Mouse (Mus musculus): ENCODE measurements at regions not wholly inside any gene's neighbourhood (a gene's known extent, or its start where the extent isn't known, plus 50 kb on each side); places are given as distances from the start of the nearest gene placed in this dataset.

DNA sequence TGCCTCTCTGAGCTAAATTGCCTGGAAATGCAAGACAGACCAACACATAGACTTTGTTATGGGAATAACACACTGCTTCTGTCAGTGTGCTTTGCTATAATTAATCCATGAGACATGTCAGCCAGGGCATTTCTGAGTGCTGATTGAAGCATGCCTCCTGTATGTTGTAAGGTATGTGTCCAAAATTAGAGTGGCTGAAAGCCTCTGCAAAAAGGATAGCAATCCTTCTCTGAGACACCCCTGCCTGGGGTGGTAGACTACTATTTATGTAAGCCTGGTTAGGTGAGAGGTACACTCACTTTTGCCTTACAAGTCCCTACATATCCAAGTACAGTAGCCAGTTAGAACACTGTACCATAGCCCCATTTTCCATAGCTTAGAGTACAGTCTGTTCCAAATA lies 193.3 kb upstream of the Egflam start:
- Histone ChIP-seq H3K4me2 (replicated peaks) (no peak overlapping the region), H3K9ac (replicated peaks) (no peak overlapping the region), H3K4me3 (replicated peaks) (no peak overlapping the region), H3K27me3 (no peaks in the 10 kb centered on the region), H3K36me3 (no peaks in the 10 kb centered on the region), H3K4me1 (replicated peaks) (no peaks in the 10 kb centered on the region), H3K9me3 (no peaks in the 10 kb centered on the region), H3K27ac (no peak overlapping the region)
- no peak for ATAC-seq

DNA sequence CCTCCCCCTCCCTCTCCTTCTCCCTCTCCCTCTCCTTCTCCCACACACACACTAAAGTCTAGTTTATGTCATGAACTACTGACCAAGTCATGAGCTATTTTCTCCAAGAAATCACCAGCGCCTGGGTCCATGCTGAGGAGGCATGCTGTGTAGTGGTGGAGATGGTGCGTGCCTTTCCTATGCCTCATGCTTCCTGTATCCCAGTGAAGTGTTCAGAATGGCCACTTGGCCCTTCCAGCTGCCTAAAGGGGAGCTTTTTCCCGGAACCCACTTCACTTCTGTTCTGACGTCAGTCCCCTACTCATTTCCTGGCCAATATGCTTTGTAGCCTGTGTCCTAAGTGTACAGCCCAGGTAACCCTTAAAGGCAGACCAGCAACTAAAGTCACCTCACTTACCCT lies 199.1 kb upstream of the Egflam start:
- ATAC-seq = no peak
- WGBS = 87% methylated on average over 4 of the region's 4 CpGs
- Histone ChIP-seq H3K9ac (replicated peaks) (no peak overlapping the region), H3K27me3 (no peaks in the 10 kb centered on the region), H3K36me3 (no peaks in the 10 kb centered on the region), H3K9me3 (no peaks in the 10 kb centered on the region), H3K4me3 (replicated peaks) (no peak overlapping the region), H3K4me1 (replicated peaks) (no peaks in the 10 kb centered on the region), H3K4me2 (replicated peaks) (no peak overlapping the region), H3K27ac (no peak overlapping the region)

DNA sequence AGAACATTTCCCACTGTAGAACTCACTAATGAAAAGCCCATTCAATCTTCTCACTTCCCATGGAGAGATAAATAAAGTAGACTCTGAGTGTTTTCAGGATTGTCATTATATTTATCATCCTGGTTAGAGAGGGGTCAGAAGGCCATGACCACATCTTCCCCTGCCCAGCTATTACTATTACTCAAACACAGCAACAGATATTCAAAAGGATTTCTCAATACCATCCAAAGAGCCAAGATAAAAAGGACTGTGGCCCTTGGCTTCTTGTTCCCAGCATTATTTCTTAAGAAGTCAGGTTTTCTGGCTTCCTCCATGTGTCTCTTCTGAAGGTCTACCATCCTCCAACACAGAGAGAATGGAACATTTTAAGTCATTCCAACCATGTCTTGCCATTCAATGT lies 199.6 kb upstream of the Egflam start:
- ATAC-seq = no peak
- no peak overlapping the region for H3K4me3 ChIP-seq (replicated peaks)
- H3K4me1 ChIP-seq (replicated peaks) = no peaks in the 10 kb centered on the region
- no peaks in the 10 kb centered on the region for H3K36me3 ChIP-seq
- H3K27ac ChIP-seq = no peak overlapping the region
- no peaks in the 10 kb centered on the region for H3K9me3 ChIP-seq
- H3K27me3 ChIP-seq = no peaks in the 10 kb centered on the region
- H3K4me2 ChIP-seq (replicated peaks) = no peak overlapping the region
- no peak overlapping the region for H3K9ac ChIP-seq (replicated peaks)

DNA sequence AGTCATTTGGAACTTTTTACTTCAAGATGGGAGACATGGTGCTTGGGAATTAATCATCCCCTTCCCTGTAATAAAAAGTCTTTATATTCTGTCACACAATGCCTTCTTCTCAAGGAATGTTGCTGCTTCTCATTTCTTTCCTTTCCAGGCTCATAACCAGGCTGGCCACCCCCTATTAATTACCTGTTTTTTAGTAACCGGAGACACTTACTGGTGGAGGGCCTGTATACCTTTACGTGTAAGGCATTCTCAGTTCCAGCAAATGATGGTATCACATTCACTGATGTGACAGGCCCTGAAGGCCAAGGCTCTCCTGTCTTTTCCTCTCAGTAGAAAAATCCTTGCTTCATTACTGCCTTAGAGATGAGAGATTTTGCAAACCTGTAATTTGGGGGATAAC lies 203.3 kb upstream of the Egflam start:
- Histone ChIP-seq H3K4me1 (replicated peaks) (no peaks in the 10 kb centered on the region), H3K4me3 (replicated peaks) (no peak overlapping the region), H3K4me2 (replicated peaks) (no peak overlapping the region), H3K36me3 (no peaks in the 10 kb centered on the region), H3K9me3 (no peaks in the 10 kb centered on the region), H3K9ac (replicated peaks) (no peak overlapping the region), H3K27me3 (no peaks in the 10 kb centered on the region), H3K27ac (no peak overlapping the region)
- 90% methylated on average over 2 of the region's 2 CpGs for WGBS
- no peak for ATAC-seq

DNA sequence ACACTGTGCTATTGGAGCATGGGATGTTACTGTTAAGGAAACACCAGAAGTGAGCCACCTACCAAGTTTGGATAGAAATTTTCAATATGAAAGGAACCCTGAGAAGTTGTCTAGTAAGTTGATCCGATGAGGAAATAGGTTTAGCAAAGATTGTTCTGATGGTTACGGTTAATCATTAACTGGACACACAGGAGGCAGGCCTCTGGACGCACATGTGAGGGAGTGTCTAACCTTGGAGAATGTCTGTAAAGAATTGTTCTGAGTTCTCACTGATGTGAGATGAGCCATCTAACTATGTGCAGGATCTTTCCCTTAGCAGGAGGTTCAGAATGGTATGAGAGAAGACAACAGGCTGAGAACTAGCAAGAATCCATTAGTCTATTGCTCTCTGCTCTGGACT lies 205.8 kb upstream of the Gdnf start:
- Histone ChIP-seq H3K36me3 (no peaks in the 10 kb centered on the region), H3K4me3 (replicated peaks) (no peak overlapping the region)
- no peak for ATAC-seq

DNA sequence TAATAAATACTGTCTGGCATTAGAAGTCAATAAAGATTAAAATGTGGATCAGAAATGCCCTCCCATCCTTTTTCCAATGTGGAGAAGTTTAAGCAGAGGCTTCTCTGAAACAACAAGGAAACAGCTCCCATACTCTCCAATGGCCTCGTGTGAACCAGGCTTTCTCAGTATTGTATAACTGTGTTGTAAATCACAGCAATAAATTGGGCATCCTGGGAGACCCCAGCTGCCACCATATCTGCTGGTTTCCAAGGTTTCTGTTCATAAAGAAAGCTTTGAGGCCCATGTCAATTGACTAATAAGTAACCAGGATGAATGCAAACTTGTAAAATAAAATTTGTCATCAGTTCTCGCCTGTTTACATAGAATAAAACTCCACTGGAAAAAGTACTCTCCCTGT lies 192.7 kb upstream of the Gdnf start:
- Histone ChIP-seq H3K27me3 (no peaks in the 10 kb centered on the region), H3K4me2 (replicated peaks) (no peak overlapping the region), H3K36me3 (no peaks in the 10 kb centered on the region), H3K4me1 (replicated peaks) (no peaks in the 10 kb centered on the region), H3K4me3 (replicated peaks) (no peak overlapping the region), H3K27ac (no peak overlapping the region), H3K9me3 (no peaks in the 10 kb centered on the region), H3K9ac (replicated peaks) (no peak overlapping the region)
- WGBS = 79% methylated on average over 2 of the region's 2 CpGs
- ATAC-seq = no peak

More for the DNA sequence above, 205.8 kb upstream of the Gdnf start:
- Histone ChIP-seq H3K27me3 (no peaks in the 10 kb centered on the region), H3K27ac (no peak overlapping the region), H3K9me3 (no peaks in the 10 kb centered on the region), H3K4me2 (replicated peaks) (no peak overlapping the region), H3K9ac (replicated peaks) (no peak overlapping the region), H3K4me1 (replicated peaks) (no peaks in the 10 kb centered on the region)
- 90% methylated on average over 3 of the region's 3 CpGs for WGBS

DNA sequence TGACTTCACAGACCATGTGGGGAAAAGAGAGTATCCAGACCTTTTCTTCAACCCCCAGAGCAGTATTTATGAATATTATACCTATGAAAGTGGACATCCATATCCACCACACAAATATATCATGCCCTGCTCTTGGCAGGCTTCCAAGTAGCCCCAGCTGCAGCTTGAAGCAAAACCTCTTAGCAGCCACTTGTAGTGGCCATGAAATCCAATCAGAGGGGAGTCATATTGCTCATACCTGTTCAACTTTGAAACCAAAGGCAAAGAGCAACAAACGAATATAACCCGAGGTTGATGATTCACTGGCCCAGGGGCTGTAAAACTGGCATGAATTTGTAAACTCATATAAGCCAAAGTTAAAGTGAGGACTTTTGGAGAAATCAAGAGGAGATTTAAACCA lies 187.6 kb upstream of the Gdnf start:
- ATAC-seq = no peak
- H3K36me3 ChIP-seq = no peaks in the 10 kb centered on the region
- H3K27me3 ChIP-seq = no peaks in the 10 kb centered on the region
- no peak overlapping the region for H3K9ac ChIP-seq (replicated peaks)
- H3K4me1 ChIP-seq (replicated peaks) = no peaks in the 10 kb centered on the region
- H3K9me3 ChIP-seq = no peaks in the 10 kb centered on the region
- H3K4me3 ChIP-seq (replicated peaks) = no peak overlapping the region
- H3K4me2 ChIP-seq (replicated peaks) = no peak overlapping the region
- WGBS = 92% methylated on average over 2 of the region's 2 CpGs
- H3K27ac ChIP-seq = no peak overlapping the region

DNA sequence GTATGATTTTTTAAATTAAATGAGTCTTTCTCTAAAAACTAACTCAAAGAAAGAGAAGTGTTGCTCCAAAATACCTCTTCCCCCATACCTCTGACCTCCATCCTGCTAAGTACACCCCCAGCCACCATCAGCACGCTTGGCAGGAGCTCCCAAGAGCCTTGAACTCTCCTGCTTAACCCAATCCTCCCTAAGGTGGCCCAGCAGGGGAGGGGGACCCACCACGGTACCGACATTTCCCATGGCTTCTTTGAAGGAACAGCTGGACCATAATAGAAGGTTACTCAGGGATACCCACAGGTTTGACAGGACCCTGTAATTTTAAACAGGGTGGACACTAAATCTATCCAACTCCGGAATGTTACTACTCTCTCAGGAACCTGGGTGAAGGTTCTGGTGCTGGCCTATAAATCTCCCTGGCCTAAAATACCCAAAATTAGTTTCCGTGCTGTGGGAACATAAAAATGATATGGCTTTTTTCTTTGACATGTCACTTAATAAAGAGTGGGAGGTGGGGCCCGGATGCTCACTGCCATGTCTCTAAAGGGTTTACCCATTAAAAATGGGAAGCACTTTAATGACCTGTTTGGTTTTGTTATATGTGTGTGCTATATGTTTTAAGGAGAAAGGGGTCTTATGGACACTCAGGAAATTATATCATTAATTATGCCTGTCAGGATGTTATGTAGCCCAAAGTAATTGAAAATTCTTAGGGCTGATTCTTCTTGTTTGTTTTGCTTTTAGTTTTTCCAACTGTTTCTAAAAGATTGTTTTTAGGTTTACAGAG lies 185.8 kb upstream of the Gdnf start:
- ATAC-seq = no peak
- H3K4me2 ChIP-seq (replicated peaks) = no peak overlapping the region
- H3K27ac ChIP-seq = no peak overlapping the region
- H3K27me3 ChIP-seq = no peaks in the 10 kb centered on the region
- no peaks in the 10 kb centered on the region for H3K4me1 ChIP-seq (replicated peaks)
- H3K9me3 ChIP-seq = no peaks in the 10 kb centered on the region
- H3K4me3 ChIP-seq (replicated peaks) = no peak overlapping the region
- H3K9ac ChIP-seq (replicated peaks) = no peak overlapping the region
- H3K36me3 ChIP-seq = no peaks in the 10 kb centered on the region
- WGBS = 78% methylated on average over 6 of the region's 6 CpGs

DNA sequence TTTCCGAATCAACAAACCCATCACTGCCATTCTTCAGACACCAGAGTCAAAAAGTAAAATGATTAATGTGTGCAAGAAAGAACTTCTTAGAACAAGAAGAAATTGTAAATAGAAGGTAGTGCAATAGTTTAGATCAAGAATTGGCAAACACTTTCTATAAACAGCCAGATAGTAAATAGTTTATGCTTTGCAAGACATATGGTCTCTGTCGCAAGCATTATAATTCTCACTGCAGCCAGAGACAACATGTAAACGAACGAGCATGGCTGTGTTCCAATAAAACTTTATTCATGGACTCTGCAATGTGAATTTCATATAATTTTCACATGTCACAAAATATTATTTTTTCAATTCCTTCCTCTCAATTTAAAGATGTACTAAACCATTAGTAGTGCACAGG lies 180.8 kb upstream of the Gdnf start:
- H3K9me3 ChIP-seq = no peaks in the 10 kb centered on the region; the same call in 1 of the 2 replicates
- H3K27ac ChIP-seq = no peak overlapping the region
- H3K4me1 ChIP-seq (replicated peaks) = no peaks in the 10 kb centered on the region
- no peak overlapping the region for H3K9ac ChIP-seq (replicated peaks)
- no peak overlapping the region for H3K4me3 ChIP-seq (replicated peaks)
- H3K36me3 ChIP-seq = no peaks in the 10 kb centered on the region
- WGBS = 93% methylated on average over 4 of the region's 4 CpGs
- no peaks in the 10 kb centered on the region for H3K27me3 ChIP-seq
- no peak overlapping the region for H3K4me2 ChIP-seq (replicated peaks)
- ATAC-seq = no peak

DNA sequence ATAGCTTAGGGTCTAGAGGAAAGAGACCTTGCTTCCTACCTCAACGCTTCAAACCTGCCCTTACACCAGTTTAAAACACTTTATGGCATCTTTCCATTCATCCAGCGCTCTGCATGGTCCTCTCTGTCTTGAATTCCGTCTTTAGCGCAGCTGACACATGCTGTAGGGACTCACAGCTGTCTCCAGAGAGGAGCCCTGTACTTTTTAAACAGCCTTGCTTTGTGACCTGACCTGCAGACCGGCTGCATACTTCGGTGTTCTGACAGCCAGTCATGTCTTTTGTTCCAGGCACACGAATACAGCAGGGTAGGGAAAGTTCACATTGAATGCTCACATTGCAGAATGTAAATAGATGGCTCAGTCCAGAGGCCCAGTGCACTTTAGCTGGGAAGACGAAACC lies 175.4 kb upstream of the Gdnf start:
- ATAC-seq = no peak

DNA sequence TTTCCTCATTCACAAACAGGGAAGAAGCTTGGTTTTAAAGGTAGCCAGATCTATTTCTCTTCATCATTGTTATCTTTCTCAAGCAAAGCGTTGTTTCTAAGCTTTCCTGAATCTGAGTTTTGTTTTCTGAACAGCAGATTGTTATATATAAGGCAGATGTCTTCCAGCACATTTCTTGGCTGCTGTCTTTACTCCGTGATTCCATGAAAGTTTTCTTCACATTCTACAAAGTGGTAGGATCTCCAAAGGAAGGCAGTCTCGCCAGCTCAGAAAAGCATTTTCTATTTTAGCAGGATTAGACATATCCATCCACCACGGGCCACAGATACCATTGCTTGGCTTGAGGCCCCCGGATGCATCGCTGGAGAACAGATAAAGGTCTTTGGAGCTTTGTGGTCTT lies 171.2 kb upstream of the Gdnf start:
- no peaks in the 10 kb centered on the region for H3K36me3 ChIP-seq
- ATAC-seq = no peak
- H3K27me3 ChIP-seq = no peaks in the 10 kb centered on the region
- WGBS = 78% methylated on average over 6 of the region's 6 CpGs
- H3K4me2 ChIP-seq (replicated peaks) = no peak overlapping the region
- no peak overlapping the region for H3K4me3 ChIP-seq (replicated peaks)
- no peak overlapping the region for H3K27ac ChIP-seq
- 0 out of 2 replicates have a peak, but pooled peaks cover 2% of the 10 kb centered on the region for H3K4me1 ChIP-seq (replicated peaks)
- H3K9me3 ChIP-seq = no peaks in the 10 kb centered on the region
- no peak overlapping the region for H3K9ac ChIP-seq (replicated peaks)

More for the DNA sequence above, 175.4 kb upstream of the Gdnf start:
- 55% methylated on average over 8 of the region's 8 CpGs for WGBS
- H3K9me3 ChIP-seq = no peaks in the 10 kb centered on the region; the same call in 1 of the 2 replicates
- no peaks in the 10 kb centered on the region for H3K4me1 ChIP-seq (replicated peaks)
- no peak overlapping the region for H3K9ac ChIP-seq (replicated peaks)
- H3K27me3 ChIP-seq = no peaks in the 10 kb centered on the region
- no peak overlapping the region for H3K4me3 ChIP-seq (replicated peaks)
- H3K27ac ChIP-seq = no peak overlapping the region
- no peak overlapping the region for H3K4me2 ChIP-seq (replicated peaks)
- no peaks in the 10 kb centered on the region for H3K36me3 ChIP-seq

DNA sequence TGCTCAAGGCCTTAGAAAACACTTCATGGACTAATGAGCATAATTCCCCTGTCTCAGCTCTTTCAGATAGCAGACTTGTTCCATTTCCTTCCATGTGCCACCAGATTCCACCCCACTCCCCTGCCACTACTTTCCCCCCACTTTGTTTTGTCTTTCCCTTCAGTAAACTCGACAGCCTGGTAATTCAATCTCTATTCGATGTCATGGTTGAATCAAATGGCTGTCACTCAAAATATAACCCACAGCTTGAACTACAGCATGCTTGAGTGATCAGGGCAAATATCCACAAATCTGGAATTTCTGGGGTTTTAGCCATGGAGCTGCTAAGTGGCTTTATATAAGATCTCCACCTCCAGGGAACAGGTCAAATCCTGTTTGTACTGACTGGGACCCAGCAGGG lies 168.6 kb upstream of the Gdnf start:
- Histone ChIP-seq H3K27ac (no peak overlapping the region), H3K9me3 (no peaks in the 10 kb centered on the region), H3K36me3 (no peaks in the 10 kb centered on the region), H3K4me1 (replicated peaks) (0 out of 2 replicates have a peak, but pooled peaks cover 2% of the 10 kb centered on the region), H3K9ac (replicated peaks) (no peak overlapping the region), H3K4me2 (replicated peaks) (no peak overlapping the region), H3K27me3 (no peaks in the 10 kb centered on the region), H3K4me3 (replicated peaks) (no peak overlapping the region)
- no peak for ATAC-seq
- WGBS = 23% methylated on average over 2 of the region's 2 CpGs

DNA sequence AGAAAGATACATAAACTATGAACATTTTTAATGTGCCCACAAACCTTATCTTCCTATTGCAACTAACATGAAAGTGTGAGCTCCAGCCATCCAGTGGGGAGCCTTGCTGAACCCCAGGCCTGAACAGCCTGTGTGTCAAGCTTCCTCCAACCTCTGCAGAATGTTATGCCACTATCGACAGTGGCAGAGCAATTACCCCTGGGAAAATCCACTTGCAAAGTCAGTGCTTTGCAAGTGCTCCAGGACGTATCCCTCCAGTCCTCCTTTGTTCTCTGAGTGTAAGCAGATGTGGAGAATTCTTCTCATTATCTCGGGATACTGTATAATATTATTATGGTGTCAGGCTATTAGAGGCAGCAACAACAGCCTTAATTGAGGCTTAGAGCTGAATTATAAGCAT lies 159.9 kb upstream of the Gdnf start:
- Histone ChIP-seq H3K4me1 (replicated peaks) (peaks cover 3% of the 10 kb centered on the region; the same call in 1 of the 2 replicates), H3K27me3 (no peaks in the 10 kb centered on the region), H3K4me3 (replicated peaks) (no peak overlapping the region), H3K27ac (no peak overlapping the region), H3K4me2 (replicated peaks) (no peak overlapping the region), H3K9ac (replicated peaks) (no peak overlapping the region), H3K9me3 (no peaks in the 10 kb centered on the region), H3K36me3 (no peaks in the 10 kb centered on the region)
- peak; percentile 62 for ATAC-seq
- 41% methylated on average over 3 of the region's 3 CpGs for WGBS
